Mouse (Mus musculus): ENCODE results near the gene Atp8a1.

DNA sequence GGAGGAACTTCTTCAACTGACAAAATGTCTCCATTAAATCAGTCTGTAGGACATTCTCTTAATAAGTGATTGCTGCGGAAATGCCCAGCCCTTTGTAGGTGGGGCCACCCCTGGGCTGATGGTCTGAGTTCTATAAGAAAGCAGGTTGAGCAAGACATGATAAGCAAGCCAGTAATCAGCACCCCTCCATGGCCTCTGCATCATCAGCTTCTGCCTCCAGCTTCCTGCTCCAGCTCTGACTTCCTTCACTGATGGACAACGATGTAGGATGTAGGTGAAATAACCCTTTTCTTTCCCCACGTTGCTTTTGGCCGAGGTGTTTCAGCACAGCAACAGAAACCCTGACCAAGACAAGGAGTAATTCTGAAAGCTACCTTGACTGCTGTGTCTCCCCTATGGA lies 198.1 kb downstream of the Atp8a1 start:
- TF ChIP-seq CTCF (IDR thresholded peaks at IDR 0.05; ENCODE audit: low read depth, low read length) = no peak
- TF ChIP-seq POLR2A (IDR thresholded peaks at IDR 0.05; ENCODE audit: extremely low read depth, insufficient read depth, low read length) = no peak
